Mouse (Mus musculus) kidney, postnatal 0 days (tissue): ENCODE data around the gene Lhfpl3. TPM values are rescaled to one million over a fixed set of nuclear protein-coding genes. Genes with fewer than 3 reads are reported as not detected.
A peak's percentile ranks its signal among the peaks of the same experiment; 100 is the strongest.

Experiments used
- ATAC-seq: fragments of 200-750 bp; cut with Nextera tagmentation; replicated peaks from 2 replicates; pipeline ENCODE4 v1.8.0; 2017; ENCODE audit warnings: low read depth, moderate number of reproducible peaks, moderate TSS enrichment, moderate library complexity; ENCODE audit not compliant: low FRiP score
- DNase-seq: peaks from one replicate; pipeline ENCODE4 v3.0.0-alpha.2; 2016; ENCODE audit warnings: low spot score
- H3K27ac ChIP-seq: fragments of 300-500 bp; sonication (generic); 2 replicates; pipeline ENCODE4 v1.5.1; 2014; ENCODE audit warnings: mild to moderate bottlenecking
- H3K27me3 ChIP-seq: fragments of 300-500 bp; sonication (generic); 2 replicates; pipeline ENCODE4 v1.6.1; 2014; ENCODE audit warnings: low read length, mixed read lengths; ENCODE audit not compliant: insufficient read depth
- H3K36me3 ChIP-seq: fragments of 300-500 bp; sonication (generic); 2 replicates; pipeline ENCODE4 v1.6.1; 2014; ENCODE audit warnings: low read length, mixed read lengths; ENCODE audit not compliant: insufficient read depth
- H3K4me1 ChIP-seq: fragments of 300-500 bp; sonication (generic); replicated peaks from 2 replicates; pipeline ENCODE4 v1.6.1; 2014; ENCODE audit warnings: antibody characterized with exemption, low read length, mixed read lengths; ENCODE audit not compliant: insufficient read depth
- H3K4me2 ChIP-seq: fragments of 300-500 bp; sonication (generic); 2 replicates; pipeline ENCODE4 v1.6.1; 2014; ENCODE audit warnings: mild to moderate bottlenecking, low read length, moderate library complexity, mixed read lengths
- H3K4me3 ChIP-seq: fragments of 300-500 bp; sonication (generic); replicated peaks from 2 replicates; pipeline ENCODE4 v1.5.1; 2014; ENCODE audit warnings: low read depth, low read length
- H3K9ac ChIP-seq: fragments of 300-500 bp; sonication (generic); 2 replicates; pipeline ENCODE4 v1.6.1; 2014; ENCODE audit warnings: low read depth, low read length
- H3K9me3 ChIP-seq: fragments of 300-500 bp; sonication (generic); replicated peaks from 2 replicates; pipeline ENCODE4 v1.6.1; 2016; ENCODE audit warnings: low read length, inconsistent platforms, mixed read lengths
- CTCF ChIP-seq: IDR thresholded peaks from 2 replicates; pipeline ENCODE4 v1.5.1; 2016; ENCODE audit warnings: antibody characterized with exemption, low read depth, mild to moderate bottlenecking, moderate library complexity
- WGBS: fragments of 180-500 bp; shearing (Covaris S2); extraction: QIAGEN DNeasy Blood & Tissue Kit; methylation state at CpG from one replicate; pipeline ENCODE4 v1.1.7; 2014; 5-methylcytosine and 5-hydroxymethylcytosine counted together
- polyA plus RNA-seq: library from polyadenylated mRNA; unstranded; fragments of >200 nt; fragmentation: Nextera tagmentation; extraction: Ambion mirVana; gene quantifications from 2 replicates; pipeline ENCODE4 v1.2.1, GENCODE M21; 2015

The Lhfpl3 gene
- polyA plus RNA-seq, 1 experiment from 2014 or later, result 1.3 TPM

- Histone ChIP-seq H3K36me3 (no peaks in the 10 kb centered on the region), H3K9me3 (no peaks in the 10 kb centered on the region), H3K4me3 (no peak overlapping the region), H3K4me1 (no peaks in the 10 kb centered on the region), H3K27ac (no peak overlapping the region), H3K9ac (no peak overlapping the region), H3K27me3 (no peaks in the 10 kb centered on the region), H3K4me2 (no peak overlapping the region)
- TF ChIP-seq CTCF, result no peak
- DNase-seq (no peak), ATAC-seq (no peak)
These were observed 154.1 kb downstream of the Lhfpl3 start for GRCm38 (mm10) chr5:22899913-22900312.

GRCm38 (mm10) chr5:22917197-22917596 lies 171.3 kb downstream of the Lhfpl3 start:
- Histone ChIP-seq H3K27ac (no peak overlapping the region), H3K27me3 (no peaks in the 10 kb centered on the region), H3K36me3 (no peaks in the 10 kb centered on the region), H3K4me2 (no peak overlapping the region), H3K9ac (no peak overlapping the region), H3K9me3 (no peaks in the 10 kb centered on the region), H3K4me1 (no peaks in the 10 kb centered on the region), H3K4me3 (no peak overlapping the region)
- WGBS, result 83% methylated on average over 1 of the region's 1 CpGs
- ATAC-seq (no peak), DNase-seq (no peak)
- TF ChIP-seq CTCF, result no peak

DNA sequence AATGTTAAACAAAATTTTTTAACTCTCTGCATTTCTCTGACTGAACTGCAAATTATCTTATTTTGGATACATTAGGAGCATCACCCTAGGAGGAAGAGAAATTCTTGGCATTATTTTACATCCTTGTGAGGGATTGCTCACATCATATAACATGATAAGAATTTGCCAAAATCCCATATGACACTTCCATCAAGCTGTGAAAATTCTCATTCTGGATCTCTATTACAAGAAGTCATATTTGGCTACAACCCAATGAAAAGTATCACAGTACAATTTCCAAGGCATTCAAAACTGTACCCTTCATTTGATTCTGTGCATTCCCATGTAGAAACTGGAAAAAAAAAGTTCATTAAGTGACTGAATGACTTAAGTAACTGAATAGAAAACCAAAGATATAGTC lies 180.3 kb downstream of the Lhfpl3 start:
- TF ChIP-seq CTCF, result no peak
- Histone ChIP-seq H3K27me3 (no peaks in the 10 kb centered on the region), H3K9me3 (no peaks in the 10 kb centered on the region), H3K4me2 (no peak overlapping the region), H3K4me3 (no peak overlapping the region), H3K36me3 (no peaks in the 10 kb centered on the region), H3K4me1 (no peaks in the 10 kb centered on the region), H3K9ac (no peak overlapping the region), H3K27ac (no peak overlapping the region)
- DNase-seq, result no peak
- ATAC-seq, result no peak

DNA sequence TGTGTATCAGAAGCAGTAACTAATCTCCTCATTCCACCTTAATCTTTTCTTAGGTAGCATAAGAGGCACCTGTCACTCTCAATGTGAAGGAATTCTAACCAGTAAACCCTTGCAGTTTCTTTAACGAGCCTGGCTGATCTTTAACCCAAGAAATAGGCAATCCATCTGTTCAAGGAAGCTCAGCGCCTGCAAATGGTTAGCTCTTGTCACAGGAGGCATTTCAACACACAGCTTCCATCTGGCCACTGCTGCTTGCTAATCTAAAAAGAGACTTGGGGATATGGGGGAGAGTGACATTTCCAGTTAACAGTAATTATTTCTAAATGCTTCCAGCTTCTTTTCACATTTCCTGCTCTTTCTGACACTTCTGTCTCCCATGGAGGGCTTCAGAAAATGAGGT lies 182.9 kb downstream of the Lhfpl3 start:
- WGBS, result 44% methylated on average over 2 of the region's 2 CpGs
- peak; percentile 7 for DNase-seq

GRCm38 (mm10) chr5:22943306-22943705 lies 197.4 kb downstream of the Lhfpl3 start:
- DNase-seq (peak; percentile 18), ATAC-seq (no peak)
- Histone ChIP-seq H3K4me1 (no peaks in the 10 kb centered on the region), H3K9ac (no peak overlapping the region), H3K9me3 (no peaks in the 10 kb centered on the region), H3K4me3 (no peak overlapping the region), H3K27me3 (no peaks in the 10 kb centered on the region), H3K4me2 (no peak overlapping the region), H3K27ac (no peak overlapping the region), H3K36me3 (no peaks in the 10 kb centered on the region)
- TF ChIP-seq CTCF, result no peak
- WGBS, result 48% methylated on average over 5 of the region's 5 CpGs

More for the DNA sequence above, 182.9 kb downstream of the Lhfpl3 start:
- H3K9me3 ChIP-seq, result no peaks in the 10 kb centered on the region
- no peak overlapping the region for H3K4me2 ChIP-seq
- no peak for TF ChIP-seq CTCF
- H3K27ac ChIP-seq, result no peak overlapping the region
- H3K4me3 ChIP-seq, result no peak overlapping the region
- H3K36me3 ChIP-seq, result no peaks in the 10 kb centered on the region
- no peak overlapping the region for H3K9ac ChIP-seq
- no peaks in the 10 kb centered on the region for H3K27me3 ChIP-seq
- ATAC-seq, result no peak
- H3K4me1 ChIP-seq, result no peaks in the 10 kb centered on the region

GRCm38 (mm10) chr5:22963300-22963699 lies 217.4 kb downstream of the Lhfpl3 start:
- no peaks in the 10 kb centered on the region for H3K9me3 ChIP-seq
- peak; percentile 25; the same call in 1 of the 2 replicates for TF ChIP-seq CTCF
- 67% methylated on average over 6 of the region's 6 CpGs for WGBS
- no peaks in the 10 kb centered on the region for H3K4me1 ChIP-seq
- H3K4me2 ChIP-seq, result no peak overlapping the region
- DNase-seq (no peak), ATAC-seq (no peak)
- no peaks in the 10 kb centered on the region for H3K36me3 ChIP-seq
- H3K27ac ChIP-seq, result no peak overlapping the region
- H3K4me3 ChIP-seq, result no peak overlapping the region
- no peaks in the 10 kb centered on the region for H3K27me3 ChIP-seq
- no peak overlapping the region for H3K9ac ChIP-seq

DNA sequence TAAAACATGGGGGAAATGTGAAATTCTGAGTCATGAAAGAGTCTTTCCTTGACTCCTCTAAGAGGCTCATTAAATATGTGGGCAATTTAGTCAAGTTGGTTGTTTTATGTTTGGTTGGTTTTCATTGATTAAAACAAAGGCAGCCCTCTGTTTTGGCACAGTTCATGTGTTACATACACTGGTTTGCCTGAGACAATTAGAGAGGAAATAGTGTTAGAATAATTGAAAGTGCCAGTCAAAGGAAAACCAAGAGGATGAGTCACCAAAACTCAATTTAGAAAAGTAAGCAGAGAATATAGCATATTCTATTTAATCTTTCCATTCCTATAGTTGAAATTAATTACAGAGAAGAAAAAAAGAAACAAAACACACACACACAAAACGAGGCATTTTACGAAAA lies 240.9 kb downstream of the Lhfpl3 start:
- 88% methylated on average over 2 of the region's 2 CpGs for WGBS

More for the DNA sequence above, 240.9 kb downstream of the Lhfpl3 start:
- no peak for DNase-seq
- H3K27ac ChIP-seq, result no peak overlapping the region
- no peak overlapping the region for H3K4me3 ChIP-seq
- H3K27me3 ChIP-seq, result no peaks in the 10 kb centered on the region
- H3K4me1 ChIP-seq, result no peaks in the 10 kb centered on the region
- H3K4me2 ChIP-seq, result no peak overlapping the region
- no peaks in the 10 kb centered on the region for H3K9me3 ChIP-seq
- no peak for ATAC-seq
- no peak overlapping the region for H3K9ac ChIP-seq
- no peaks in the 10 kb centered on the region for H3K36me3 ChIP-seq
- no peak for TF ChIP-seq CTCF
